Mouse (Mus musculus) layer of hippocampus, adult 8-10 months (tissue): ENCODE results near the gene Fgfr1op2. TPM values are rescaled to one million over a fixed set of nuclear protein-coding genes. Genes with fewer than 3 reads are reported as not detected.
"Not testable (repeated sequence)": the region's sequence is repeated elsewhere in the genome, so short reads cannot be mapped to it uniquely, and the experiment has no call there.

ENCODE experiments used
- DNase-seq, 2 experiments: peaks; one replicate each; pipeline ENCODE4 v3.0.0; 2022; ENCODE audit warnings: low spot score in 2 of 2
- total RNA-seq, 4 experiments: library from RNA; stranded (reverse); gene quantifications; 2 replicates each; pipeline ENCODE4 v1.2.4; 2022

Gene Fgfr1op2
- total RNA-seq: 100 to 1,000 TPM in 2 of 4 experiments, 10 to 100 TPM in 2; 88.9 to 122 (median 103) TPM

DNA sequence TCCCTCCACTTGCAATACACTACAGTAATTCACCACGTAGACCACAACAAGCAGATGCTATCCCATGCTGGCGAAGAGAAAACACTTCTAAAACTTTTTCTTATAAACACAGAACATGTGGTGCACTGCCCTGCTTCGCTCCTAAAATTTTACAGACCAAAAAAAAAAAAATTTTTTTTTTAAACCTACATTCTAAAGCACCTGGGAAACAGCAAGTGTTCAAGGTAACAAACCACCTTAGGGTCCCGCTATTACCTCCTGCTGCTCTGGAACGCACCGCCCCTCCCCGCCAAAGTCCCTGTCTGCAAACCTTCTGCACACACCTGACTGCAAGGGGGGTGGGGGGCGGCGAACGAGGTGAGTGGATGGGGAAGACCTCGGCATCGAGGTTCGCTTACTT lies at the start of gene Fgfr1op2:
Gene Fgfr1op2, plus strand, starts transcription at position 301 of the 400 bp plus-strand sequence.
- no peak for DNase-seq

DNA sequence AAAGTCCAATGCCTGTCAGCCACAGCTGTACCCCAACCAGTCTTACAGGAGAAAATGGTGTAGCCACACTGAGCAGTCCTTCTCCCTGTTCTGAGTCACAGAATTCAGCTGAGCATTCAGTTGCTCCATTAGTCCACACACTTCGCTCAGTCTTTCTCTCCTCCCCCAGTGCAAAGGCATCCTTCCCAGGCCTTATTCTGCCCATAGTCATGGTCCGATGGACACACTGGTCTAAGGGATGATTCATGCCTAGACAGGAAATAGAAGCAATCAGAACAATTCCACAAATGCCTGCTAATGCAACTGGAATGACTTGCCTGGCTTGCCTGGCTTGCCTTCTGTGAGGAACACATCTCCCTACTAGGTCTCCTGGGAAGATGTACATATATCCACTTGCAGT lies 49.5 kb upstream of the Fgfr1op2 start:
- DNase-seq: no peak

DNA sequence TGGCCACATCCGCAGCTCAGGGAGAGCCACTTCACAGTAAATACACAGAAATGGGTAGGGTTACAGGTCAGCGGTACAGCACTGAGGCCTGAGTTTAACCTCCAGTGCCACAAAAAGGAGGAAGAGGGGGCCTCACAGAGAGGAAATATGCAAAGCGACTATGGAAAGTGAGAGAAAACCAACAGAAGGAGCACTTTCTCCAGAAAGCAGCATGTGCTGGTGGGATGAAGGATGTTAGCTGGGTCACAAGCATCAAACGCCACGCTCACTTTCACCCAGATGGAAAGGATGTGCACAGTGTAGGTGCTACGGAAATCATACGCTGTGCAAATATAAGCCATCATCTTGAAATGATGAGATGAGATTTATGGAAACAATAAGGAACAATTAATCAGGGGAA lies 46.6 kb upstream of the Fgfr1op2 start:
- no peak for DNase-seq

DNA sequence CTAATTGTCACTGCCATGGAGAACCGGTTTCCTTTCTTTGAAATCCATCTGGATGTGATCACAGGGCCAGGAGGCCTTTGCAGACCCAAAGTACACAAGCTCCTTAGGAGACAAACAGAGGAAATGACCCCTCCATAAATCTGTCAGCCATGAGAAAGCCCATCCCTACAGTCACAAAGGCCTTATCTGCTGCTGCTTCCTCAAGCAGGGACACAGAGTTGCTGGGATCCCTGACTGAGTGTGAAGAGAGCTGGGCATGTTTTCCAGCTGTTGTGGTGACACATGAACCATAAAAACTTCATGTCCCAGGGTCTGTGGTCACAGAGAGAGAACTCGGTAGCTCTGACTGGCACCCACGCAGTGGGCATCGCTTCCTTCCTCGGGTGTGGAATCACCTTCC lies 46.2 kb upstream of the Fgfr1op2 start:
- no peak for DNase-seq

DNA sequence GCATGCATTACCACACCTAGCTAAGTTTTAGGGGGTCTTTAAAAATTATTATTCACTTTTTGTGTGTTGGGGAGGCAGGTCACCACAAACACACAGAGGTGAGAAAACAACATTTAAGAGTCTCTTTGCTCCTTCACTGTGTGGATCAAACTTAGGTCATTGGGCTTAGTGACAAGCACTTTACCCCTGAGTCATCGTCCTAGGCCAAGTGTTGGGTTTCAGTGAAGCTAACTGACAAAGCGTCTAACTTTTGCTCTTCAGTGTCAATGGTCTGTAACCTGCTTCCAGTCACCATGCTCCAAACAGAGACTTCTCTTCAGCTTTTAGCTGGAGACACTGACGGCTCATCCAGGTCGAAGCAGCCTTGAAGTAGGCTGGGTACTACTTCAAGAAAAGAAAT lies 43.9 kb upstream of the Fgfr1op2 start:
- no peak for DNase-seq

DNA sequence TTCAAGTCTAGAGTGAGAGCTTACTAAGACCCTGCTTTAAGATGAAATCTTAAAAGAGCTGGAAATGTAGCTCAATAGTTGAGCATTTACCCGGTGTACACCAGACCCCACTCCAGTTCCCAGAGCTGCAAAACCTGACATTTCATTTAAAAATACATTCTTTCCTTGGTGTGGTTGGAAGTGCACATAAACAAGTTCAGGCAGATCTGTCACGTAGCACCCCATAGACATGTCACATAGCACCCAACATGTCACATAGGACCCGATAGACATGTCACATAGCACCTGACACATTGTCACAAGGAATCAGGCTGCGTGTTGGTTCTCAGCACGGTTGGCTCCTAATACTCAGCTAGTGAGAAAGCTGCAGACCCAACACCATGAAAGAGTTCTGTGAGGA lies 41.5 kb upstream of the Fgfr1op2 start:
- DNase-seq: no peak

DNA sequence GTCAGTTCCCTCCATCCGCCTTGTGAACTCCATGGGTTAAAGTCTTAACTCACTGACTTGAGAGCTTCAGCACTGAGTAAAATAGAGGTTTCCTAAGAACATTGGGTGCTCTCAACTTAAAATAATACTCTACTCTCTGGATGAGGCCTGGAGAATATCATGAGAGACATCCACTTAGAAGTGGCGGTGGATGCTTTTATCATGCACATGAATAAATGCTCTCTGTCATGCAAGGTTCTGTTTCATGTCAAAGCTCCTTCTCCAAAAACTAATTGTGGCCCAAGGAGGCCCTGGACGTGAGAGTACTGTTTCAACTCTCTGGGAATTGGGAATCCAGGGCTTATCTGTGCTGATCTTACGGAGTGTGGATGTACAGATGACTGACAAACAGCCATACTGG lies 39.9 kb upstream of the Fgfr1op2 start:
- DNase-seq: no peak

DNA sequence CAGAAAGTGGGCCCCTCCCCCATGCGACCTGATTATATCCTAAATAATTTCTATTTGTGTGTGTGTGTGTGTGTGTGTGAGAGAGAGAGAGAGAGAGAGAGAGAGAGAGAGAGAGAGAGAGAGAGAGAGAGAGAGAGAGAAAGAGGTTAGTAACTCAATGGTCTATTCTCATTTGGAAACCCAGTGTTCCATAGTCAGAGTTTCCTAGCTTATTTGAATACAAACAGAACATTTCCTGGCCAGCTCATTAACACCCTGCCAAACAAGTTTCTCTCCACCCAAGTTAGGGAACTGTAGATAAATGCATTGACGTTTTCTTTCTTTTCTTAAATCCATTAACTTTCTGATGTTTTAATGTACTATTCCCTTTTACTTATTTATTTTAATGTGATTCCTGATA lies 38.9 kb upstream of the Fgfr1op2 start:
- DNase-seq: no peak

DNA sequence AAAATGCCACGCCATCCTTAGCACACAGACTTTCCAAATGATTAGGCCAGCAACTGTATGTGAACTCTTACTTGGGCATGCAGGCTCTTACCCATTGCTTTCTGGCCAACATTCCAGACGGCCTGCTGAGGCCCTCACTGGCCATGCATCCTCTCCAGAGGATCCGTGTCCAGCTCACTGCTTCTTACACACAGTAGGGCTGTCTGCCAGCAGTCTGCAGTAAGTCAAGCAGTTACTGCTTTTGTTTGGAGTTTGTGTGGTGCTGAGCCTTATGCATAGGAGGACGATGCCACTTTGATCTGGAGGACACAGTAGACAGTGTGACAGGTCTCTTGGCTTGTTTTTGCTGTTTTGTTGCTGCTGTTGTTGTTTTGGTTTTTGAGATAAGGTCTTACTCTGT lies 38.3 kb upstream of the Fgfr1op2 start:
- DNase-seq: no peak

DNA sequence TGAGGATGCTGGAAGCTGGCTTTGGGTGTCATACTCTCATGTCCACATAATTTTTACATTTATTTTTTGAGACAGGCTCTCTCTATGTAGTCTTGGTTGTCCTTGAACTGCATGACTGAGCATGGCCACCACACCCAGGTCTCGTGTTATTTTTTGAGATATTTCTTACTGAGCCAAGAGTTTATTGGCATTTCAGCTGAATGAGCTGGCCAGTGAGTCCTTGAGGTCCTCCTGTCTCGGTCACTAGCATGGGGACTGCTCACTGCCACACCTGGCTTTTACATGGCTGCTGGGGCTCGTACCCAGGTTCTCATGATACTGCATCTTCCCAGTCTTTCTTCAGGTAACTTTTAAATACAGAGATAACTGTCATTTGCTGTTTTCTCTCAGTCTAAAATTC lies 36.6 kb upstream of the Fgfr1op2 start:
- DNase-seq: no peak

DNA sequence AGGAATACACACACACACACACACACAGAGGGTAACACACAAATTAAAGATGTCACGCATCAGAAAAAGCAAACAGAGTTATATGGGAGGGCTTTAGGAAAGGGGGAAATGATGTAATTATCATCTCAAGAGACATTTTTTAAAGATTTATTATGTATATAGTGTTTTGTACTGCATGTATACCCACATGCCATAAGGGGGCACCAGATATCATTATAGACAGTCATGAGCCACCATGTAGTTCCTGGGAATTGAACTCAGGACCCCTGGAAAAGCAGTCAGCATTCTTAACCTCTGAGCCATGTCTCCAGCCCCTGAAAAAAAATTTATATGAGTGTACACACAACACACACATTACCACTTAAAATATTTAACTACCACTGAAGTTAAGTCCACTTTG lies 32.4 kb upstream of the Fgfr1op2 start:
- DNase-seq: no peak

DNA sequence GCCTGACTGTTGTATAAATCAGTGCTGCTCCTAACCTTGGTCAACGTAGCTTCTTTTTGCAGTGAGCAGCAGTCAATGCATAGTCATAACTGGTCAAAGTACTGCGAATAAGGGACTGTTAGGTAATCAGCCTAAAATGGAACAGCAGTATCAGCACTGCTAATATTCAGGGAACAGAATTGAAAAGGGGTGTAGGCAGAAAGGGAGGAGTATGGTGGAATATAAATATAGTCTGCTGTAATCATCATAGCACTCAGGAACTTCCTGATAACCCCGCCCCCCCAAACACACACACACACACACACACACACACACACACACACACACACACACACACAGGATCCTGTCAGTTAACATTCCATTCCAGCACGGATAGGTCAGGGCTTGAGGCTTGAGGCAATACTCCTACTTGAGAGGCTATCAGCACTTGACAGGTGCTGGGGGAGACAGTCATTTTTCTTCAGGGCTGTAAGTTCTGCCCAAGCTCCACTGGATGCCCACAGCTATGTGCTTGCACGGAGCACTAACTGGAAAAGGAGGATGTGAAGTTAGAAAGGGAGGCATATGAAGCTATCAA lies 31.6 kb upstream of the Fgfr1op2 start:
- no peak for DNase-seq

DNA sequence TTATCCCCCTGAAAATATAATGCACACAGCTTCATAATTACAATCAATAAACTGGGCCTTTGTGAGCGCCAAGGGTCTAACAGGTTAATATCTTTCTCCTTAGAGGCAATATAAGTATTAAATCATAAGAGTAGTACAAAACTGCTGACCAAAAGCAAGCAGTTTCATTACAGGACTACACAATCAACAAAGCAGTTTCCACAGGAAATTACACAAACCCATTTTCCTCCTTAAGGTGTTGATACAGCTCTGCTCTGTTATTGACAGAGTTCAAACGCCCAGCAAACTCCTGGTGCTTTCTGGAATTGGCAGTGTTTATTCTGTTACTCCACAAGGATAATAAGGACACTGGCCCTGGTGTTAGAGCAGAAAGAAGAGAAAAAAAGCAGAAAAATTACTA lies 26.6 kb upstream of the Fgfr1op2 start:
- DNase-seq: no peak

DNA sequence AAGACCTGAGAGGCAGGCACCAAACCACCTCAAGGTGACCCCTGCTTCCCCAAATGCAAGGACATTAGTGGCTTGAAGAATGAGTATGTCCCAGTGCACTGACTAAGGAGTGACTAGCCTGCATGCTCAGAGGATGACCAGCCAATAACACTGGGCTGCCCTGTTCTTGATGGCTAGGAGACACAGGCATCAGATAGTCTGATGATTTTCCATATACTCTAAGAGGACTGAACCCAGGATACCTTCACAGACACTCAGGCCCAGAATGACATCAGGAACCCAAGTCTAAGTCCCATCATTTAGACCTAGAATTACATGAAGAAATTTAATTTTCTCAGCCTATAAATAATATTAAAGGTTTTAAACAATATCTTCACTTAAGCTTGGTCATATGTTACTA lies 25.7 kb upstream of the Fgfr1op2 start:
- DNase-seq: no peak

DNA sequence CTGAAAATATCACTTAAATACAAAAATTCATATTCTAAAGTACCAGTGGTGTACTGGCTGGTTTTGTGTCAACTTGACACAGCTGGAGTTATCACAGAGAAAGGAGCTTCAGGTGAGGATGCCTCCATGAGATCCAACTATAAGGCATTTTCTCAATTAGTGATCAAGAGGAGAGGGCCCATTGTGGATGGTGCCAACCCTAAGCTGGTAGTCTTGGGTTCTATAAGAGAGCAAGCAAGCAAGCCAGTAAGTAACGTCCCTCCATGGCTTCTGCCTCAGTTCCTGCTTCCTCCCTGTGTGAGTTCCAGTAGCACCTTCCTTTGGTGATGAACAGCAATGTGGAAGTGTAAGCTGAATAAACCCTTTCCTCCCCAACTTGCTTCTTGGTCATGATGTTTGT lies 14.5 kb upstream of the Fgfr1op2 start:
- DNase-seq: not testable (repeated sequence)

DNA sequence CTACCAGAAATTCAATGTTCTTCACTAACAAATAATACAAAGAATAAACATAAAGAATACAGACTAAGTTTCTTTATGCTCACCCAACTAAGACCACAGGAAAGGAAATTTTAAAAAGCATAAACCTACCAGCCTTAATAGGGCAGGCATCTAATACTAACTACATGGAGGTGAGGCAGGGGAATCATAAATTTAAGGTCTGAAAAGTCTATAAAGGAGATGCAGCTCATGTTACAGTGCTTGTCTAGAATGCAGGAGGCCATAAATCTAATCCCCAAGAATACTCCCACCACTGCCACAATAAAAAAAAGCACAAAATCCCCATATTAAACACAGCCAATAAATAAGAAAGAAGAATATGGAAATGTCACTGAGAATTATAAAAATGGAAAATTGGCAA lies 4.9 kb upstream of the Fgfr1op2 start:
- DNase-seq: no peak

DNA sequence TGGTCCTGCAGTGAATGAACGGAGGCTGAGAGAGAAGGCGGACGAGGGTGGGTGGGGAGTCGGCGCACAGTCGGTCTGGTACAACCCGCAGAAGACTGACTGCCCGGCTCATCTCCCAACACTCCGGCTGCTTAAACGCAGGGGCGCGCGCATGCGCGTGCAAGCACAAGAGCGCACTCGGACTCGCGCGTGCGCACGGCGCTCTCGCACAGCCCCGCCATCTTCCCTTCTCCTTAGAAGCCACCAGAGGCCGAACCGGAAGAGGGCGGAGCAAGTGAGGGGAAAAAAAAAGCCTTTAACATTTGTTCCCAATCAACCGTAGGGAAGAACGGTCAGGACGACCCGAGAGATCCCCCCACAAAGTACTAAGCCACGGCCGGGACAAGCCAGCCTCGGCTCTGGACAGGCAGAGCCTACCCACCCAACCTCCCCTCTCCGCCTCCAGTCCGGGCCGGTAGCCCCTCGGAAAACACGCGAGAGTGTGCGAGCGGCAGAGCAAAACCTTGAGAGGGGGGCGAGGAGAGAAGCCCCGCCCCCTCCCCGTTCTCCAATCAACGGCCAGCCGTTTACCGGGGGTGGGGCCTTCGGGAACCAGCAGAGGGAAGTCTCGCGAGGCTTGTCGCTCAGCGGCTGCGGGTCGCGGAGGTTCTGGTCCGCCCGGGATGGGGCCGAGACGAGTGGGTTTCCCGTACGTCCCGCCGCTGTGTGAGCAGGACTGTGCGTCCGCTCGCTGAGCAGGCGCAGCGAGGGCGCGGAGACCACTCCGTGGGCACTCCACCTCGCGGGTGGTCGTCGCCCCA lies 507 bp downstream of the Fgfr1op2 start, which contains the start of gene Ints13:
Gene Ints13, minus strand, starts transcription at position 526 of the 800 bp plus-strand sequence.
- DNase-seq: peak; percentile 96 to 97

DNA sequence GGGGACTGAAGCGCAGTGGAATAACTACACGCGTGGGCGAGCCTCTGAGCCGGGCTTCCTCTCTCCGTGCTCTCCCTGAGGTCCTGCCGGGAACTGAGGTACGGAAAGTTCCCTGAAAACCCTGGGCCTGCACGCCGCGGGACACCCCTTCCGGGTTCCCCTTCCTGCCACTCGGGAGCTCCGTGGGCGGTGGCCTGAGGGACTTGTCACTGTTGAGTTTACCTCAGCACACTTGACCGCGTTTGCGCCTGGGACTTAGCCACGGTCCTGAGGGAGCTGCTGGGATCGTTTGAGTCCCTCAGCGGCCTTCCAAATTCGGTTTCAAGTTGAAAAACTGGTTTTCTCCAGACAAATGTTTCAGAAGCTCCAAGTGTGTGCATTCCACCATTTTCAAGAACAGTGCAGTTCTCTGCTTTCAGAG lies 1.1 kb downstream of the Fgfr1op2 start:
- DNase-seq: peak in 1 of 2 experiments; percentile 65

DNA sequence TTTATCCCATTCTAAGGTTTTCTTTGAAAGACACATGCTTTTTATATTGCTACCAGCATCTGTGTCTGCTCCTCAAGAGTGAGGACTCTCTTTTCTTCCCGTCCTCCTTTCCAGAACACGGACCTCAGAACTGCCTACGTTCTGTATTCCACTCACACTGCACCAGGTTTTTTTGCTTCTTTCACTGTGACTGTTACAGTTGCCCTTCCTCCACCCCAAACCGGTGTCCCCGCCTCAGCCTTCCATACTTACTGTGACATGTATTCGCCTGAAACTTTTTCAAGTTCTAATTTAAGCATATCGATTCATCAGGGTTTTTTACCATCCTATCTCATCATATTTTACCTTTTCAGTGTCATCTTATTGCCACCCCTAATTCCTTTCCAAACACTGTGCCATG lies 1.6 kb downstream of the Fgfr1op2 start:
- DNase-seq: peak in 1 of 2 experiments; percentile 20

DNA sequence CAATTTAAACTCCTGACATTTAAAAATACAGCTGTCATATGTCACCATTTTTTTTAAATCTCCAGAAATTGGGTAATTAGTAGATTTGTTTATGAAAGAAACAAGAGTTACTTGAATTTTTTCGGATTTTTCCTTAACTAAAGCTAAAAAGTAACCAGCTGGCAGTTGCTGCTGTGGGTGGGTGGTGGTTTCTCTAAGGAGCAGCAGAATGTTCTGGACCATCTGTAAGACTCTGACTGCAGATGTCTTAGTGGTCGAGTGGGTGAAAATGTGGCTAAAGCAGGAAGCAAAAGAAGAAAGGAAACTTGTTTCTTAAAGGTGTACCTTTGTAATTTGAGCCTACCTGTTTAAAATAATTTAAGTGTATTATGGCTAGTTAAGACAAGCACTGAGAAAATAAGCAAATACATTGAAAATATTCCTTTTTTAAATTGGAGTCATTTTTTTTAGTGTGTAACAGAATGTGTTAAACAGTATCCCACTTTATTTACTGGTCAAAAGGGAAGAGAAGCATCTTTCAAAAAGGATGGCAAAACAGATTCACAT lies 3.5 kb downstream of the Fgfr1op2 start:
- peak; percentile 54 to 57 for DNase-seq

DNA sequence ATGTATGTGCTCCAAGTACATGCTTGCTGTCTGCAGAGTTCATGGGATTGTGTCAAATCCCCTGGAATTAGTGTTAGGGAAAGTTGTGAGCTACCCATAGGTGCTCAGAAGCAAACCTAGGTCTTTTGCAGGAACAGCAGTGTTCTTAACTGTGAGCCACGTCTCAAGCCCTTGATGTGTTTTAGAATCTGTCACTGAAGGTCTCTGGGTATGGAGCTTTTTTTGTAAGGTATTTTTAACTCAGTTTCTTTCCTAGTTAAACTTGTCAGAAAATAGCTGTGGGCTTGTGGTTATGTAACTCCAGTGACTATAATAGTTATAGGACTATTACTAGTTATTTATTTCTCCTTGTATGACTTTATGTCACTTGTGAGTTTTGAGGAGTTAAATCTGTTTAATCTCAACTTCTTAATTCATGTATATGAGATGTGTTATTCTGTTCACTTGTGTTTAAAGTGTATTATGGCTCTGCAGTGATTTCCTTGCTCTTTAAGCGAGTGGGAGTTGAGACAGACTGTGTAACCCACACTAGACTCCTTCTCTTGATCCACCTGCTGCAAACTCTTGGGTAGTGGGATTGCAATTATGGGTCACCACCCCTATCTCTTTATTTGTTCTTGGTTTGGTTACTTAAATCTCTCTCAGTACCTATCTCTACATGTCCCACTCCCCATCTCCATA lies 6.5 kb downstream of the Fgfr1op2 start:
- no peak for DNase-seq

DNA sequence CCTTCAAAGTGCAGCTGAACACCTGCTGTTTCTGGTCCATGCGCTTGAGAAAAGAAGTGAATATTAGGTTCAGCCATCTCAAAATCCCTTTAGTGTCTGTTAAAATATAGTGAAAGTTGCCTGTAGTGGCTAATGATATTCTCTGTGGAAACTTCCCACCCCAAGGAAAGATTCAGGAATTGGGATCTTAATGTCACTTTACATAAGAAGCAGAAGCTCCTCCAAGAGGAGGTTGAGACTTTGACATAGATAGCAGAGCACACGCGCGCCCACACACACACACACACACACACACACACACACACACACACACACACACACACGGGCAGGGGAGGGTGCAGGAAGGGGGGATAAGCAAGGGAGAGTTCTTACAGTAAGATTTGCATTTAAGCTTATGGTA lies 8.1 kb downstream of the Fgfr1op2 start:
- no peak for DNase-seq
